Mouse (Mus musculus): ENCODE measurements around the gene Galnt12. TPM values are rescaled to one million over a fixed set of nuclear protein-coding genes. Genes with fewer than 3 reads are reported as not detected.

The Galnt12 gene
- total RNA-seq, 2 experiments from 2014 or later: 0.73 to 1.1 TPM

DNA sequence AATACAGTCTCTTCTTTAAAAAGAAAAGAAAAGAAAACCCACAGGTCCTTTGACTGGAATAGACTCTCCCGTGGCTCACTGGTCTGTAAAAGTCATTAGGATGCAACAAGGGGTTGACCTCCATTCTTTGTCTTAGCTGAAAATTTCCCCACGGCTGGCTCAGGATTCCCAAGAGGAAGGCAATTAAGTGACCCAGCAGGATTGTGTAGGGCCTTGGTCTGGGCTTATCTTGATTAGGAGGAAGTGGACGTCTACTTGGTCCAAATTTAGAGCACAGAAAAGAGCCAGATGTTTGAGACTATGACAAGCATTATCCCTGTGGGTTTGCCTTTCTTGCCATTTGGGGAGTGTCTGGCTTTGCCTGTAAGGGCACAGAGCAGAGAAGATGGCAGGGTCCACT is 58.3 kb downstream of the Galnt12 start:
- DNase-seq (ENCODE audit: low spot score in 2 of 2): no peak

DNA sequence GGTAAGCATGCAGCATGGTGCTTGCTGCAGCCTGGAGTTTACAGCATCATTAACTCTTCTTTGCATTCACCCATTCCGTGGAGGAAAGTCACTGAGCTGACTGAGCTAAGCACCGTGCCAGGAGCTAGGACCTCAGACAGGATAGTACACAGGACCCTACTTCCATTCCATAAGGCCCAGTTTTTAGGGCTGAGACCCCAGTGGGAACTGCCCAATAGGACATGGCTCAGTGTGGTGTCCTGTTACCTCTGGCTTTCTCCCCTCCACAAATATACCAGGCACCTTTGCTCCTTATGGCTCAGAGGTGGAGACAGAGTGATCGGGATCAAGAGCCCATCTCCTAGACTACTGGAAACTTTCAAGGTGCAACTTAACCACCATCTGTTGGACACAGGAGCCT is 59.1 kb downstream of the Galnt12 start:
- DNase-seq (ENCODE audit: low spot score in 2 of 2): no peak

DNA sequence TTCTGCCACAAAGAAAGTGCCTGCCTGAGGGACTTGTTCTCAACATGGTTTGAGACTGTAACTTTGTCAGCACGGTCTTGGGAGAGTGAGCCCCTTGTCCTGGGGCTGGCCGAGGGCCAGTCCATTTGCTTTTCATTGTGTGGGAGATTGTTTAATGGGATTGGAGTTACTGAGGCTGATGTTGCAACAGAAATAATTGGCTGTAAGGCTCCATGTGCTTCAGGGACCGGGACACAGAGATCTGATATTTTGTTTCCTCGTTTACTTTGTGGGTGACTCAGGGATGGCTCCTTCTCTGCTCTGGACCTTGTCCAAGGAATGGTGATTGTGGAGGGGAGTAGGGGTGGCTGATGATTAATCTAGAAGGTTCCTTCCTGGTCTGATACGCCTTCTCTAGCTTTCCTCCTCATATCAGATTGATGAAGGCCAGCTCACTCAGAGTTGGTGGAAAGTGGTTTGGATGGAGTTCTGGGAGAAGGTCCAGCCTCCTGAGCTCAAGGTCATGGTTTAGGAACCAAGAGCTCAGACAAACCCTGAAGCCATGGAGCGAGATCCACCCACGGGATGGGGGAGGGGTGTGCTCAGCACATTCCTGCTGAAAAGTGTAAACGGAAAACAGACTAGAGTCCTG is 60.0 kb downstream of the Galnt12 start:
- DNase-seq (ENCODE audit: low spot score in 2 of 2): no peak

DNA sequence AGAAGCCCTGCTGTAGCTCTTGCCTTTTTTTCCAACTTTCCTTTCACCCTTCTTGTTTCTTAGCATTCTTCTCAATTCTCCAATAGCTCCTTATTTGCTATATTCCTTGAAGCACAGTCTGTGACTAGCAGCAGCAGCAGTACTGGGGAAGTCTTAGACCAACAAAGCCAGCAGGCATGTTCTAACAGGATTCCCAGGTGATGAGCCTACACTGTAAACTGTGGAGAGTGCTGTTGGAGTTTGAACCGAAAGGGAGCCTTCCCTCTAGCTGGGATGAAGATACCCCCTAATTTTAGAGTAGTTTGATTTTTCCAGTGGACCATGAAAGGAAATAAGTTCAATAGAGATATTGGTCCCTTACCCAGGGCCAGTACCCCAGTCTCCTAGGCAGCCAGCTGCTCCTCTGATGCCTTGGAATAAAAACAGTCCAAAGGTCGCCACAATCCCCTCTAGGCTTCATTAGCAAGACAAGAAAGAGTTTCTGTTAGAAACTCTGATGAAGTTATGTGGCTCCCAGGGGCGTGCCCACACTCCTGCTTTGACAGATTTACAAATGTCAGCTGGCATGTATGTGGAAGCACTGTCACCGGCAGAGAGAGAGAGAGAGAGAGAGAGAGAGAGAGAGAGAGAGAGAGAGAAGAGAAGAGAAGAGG is 69.5 kb downstream of the Galnt12 start:
- DNase-seq (ENCODE audit: low spot score in 2 of 2): no peak

DNA sequence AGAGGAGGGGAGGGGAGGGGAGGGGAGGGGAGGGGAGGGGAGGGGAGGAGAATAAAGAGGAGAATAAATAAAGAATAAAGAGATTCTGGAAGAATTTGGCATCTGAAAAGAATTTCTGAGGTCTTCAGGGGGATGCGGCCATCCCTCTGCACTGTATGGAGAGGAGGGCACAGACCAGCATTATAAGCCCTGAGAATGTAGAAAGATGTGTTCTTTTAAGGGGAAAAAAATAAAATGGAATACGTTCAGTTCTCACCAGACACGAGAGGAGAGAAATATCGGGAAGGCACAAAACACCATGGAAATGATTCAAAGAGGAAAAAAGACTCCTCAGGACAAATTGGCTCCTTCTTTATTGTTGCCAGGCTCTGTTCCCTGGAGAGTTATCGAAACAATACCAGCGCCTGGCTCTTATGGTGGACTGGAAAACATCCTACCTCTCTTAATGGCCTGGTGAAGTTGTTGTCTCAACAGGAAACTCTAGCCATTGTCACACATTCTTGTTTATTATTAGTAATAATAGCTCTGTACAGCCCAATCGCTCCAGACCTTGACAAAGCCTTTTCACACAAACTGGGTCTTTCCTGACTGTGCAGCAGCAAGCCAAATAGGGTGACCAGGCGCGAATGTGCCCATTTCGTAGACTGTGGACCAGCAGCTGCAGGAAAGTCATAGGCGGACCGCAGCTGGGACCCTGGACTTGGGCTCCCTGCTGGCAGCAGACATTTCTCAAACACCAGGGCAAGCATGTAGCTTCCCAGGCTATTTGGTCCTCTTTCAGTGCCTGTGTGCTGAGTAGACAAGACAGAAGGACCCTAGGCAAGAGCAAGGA is 70.3 kb downstream of the Galnt12 start:
- no peak for DNase-seq (ENCODE audit: low spot score in 2 of 2)

DNA sequence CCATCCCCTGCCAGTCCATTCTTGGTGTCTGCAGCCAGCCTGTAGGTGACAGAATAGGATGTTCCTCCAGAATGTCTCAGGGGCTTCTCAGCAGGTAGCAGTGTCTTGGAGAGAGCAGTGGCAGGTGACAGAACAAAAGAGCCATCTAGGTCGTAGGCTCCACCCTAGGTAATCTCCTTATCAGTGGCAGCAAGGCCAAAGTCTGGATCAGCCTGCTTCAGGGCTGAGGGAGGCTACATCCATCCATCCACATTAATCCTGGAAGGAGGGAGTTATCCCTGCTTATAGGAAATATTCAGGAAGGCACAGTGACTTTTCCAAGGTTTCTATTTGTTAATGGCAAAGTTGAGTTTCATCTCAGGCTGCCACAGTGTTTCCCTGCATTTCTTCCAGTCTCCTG is 80.6 kb downstream of the Galnt12 start:
- no peak for DNase-seq (ENCODE audit: low spot score in 2 of 2)

Other genes starting within 250 kb of the Galnt12 start
- under 1 TPM; 0.27 to 0.35 TPM for gene Gabbr2, start 100.0 kb upstream of the Galnt12 start, total RNA-seq (2021)
- gene Anks6, start 34.5 kb upstream of the Galnt12 start, total RNA-seq (2021): 1 to 10 TPM; 3.6 to 4.7 TPM
- 10 to 100 TPM; 16.7 to 53.8 TPM for gene Col15a1, start 116.3 kb downstream of the Galnt12 start, total RNA-seq (2021)